Mouse (Mus musculus) cerebellum, postnatal 25 days (tissue): ENCODE data around the gene Gas2l1.

Experiments
- DNase-seq, 2 experiments: peaks; one replicate each; pipeline ENCODE4 v3.0.0; 2021; ENCODE audit warnings: mixed read lengths in 2 of 2

Gas2l1 gene

DNA sequence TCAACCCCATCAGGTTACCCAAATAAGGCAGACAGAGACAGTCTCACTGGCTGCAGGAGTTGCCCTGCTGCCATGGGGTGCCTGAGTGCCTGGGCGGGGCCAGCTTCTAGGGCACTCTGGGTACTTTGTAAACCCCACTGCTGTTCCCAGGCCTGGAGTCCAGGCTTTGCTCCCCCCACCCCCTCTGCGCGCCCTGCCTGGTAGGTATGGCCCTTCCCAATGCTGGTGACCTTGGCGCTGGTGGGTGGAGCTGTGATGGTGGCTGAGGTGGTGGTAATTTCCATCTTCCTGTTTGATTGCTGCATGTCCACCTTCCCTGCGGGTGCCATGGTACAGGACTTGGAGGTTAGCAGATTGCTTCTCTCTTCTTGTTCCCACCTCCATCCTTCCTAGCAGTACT, 24.5 kb downstream of the Gas2l1 start:
- no peak for DNase-seq

DNA sequence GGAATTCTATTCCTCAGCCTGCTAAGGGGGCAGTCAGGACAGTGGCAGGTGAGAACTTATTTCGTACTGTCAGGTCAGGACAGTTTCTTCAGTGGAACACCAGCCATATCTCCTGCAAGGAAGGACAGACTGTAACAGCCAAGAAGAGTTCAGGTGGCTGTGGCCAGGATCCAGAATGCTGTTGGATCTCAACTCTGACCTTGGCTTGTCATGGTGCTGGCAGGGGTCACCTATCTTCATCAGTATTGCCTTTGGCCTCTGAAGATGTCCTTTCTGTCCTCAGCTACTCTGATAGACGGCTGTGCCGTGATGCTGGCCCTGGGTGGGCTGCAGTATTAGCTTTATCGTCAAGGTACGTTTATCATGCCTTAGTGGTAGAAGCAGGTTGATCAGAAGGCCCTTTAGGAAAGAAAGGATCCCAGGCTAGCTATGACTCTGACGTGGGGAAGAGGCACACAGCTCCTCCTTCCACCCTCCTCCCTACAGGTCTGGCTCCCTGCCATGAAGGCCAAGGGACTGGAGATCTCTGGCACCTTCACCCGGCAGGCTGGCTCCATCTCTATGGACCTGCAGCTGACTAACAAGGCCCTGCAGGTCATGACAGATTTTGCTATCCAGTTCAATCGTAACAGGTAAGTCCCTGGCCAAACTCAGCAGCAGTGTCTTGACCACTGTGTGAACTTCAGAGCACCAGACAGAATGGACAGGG, 27.8 kb downstream of the Gas2l1 start:
- DNase-seq, result peak; percentile 80 to 90

- peak in 1 of 2 experiments; percentile 58 for DNase-seq
Observed at GRCm38 (mm10) chr11:5035421-5035820, 29.7 kb downstream of the Gas2l1 start.

- peak; percentile 78 to 88 for DNase-seq
Observed at GRCm38 (mm10) chr11:5033136-5033535, 32.0 kb downstream of the Gas2l1 start.

DNA sequence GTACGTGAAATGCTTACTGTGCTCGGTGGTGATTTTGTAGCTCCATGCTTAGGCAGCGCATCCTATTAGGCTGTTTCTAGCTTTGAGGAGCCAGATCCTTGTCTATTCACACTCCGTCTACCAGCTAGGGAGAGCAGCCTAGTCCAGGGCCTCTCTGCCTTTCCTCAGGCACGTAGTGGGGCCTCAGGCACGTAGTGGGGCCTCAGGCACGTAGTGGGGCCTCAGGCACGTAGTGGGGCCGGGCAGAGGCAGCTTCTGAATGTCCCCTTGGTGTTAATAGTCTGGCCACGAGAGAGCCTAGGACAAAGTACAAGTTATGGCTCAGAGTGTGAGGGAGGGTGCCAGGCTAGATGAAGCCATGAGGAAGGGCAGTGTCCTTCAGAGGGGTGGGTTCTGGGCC, 32.4 kb downstream of the Gas2l1 start:
- no peak for DNase-seq

DNA sequence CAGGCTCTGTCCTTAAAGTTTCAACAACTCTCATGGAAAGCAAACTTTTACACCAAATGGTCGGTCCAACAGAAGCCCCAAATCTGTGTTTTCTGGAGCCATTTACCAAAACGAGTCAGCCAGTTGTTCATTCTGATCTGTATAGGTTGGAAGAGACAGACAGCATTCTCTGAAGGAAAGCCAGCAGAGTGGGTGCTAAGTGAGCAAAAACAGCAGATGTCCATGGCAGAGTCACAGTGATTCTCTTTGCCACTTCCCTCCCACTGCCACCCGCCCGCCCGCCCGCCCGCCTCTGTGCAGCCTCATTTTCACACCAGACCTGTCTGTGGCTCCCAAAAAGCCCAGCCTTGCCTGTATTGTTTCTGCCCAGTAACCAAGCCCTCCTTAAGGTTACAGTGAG, 36.9 kb downstream of the Gas2l1 start:
- DNase-seq, result no peak

- DNase-seq, result no peak
Observed at GRCm38 (mm10) chr11:5025108-5025507, 40.0 kb downstream of the Gas2l1 start.

GRCm38 (mm10) chr11:5017506-5017905, 47.6 kb downstream of the Gas2l1 start:
- DNase-seq, result peak in 1 of 2 experiments; percentile 44

GRCm38 (mm10) chr11:5016286-5016685, 48.8 kb downstream of the Gas2l1 start:
- no peak for DNase-seq

DNA sequence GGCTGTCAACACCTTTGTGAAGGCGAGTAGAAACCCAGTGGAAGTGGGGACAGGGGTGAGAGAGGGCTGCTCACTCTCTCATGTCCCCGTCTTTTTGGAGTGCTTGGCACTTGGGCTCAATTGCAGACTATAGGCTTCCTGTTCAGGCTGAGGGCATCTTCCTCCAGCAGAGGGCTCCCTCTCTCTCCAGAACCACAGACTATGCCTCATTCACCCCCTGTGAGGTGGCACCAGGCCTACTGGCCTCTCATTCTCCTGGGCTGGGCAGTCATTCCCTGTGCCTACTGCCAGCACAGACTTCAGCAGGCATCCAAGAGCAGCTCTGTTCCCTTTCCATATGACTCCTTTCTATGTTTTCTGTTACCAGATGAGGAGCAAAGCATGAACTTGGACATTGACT, 49.4 kb downstream of the Gas2l1 start:
- peak; percentile 94 to 96 for DNase-seq

GRCm38 (mm10) chr11:5012213-5012715, 52.9 kb downstream of the Gas2l1 start:
- no peak for DNase-seq

- no peak for DNase-seq
Observed at GRCm38 (mm10) chr11:5011480-5011879, 53.6 kb downstream of the Gas2l1 start.

DNA sequence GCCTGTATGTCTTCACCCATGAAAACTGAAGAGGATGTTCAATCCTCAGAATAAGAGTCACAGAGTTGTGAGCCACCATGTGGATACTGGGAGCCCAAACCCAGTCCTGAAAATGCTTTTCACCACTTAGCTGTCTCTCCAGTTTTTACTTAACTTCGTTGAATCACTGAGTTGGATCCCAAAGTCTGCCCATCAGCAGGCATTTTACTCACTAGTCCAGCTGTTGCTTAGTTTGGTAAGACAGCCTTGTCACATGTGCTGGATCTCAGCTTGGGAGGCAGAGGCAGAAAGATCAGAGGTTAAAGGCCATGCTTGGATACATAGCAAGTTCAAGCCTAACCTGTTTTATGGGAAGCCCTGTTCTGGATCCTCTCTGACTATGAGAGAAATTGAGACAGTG, 54.9 kb downstream of the Gas2l1 start:
- no peak for DNase-seq

DNA sequence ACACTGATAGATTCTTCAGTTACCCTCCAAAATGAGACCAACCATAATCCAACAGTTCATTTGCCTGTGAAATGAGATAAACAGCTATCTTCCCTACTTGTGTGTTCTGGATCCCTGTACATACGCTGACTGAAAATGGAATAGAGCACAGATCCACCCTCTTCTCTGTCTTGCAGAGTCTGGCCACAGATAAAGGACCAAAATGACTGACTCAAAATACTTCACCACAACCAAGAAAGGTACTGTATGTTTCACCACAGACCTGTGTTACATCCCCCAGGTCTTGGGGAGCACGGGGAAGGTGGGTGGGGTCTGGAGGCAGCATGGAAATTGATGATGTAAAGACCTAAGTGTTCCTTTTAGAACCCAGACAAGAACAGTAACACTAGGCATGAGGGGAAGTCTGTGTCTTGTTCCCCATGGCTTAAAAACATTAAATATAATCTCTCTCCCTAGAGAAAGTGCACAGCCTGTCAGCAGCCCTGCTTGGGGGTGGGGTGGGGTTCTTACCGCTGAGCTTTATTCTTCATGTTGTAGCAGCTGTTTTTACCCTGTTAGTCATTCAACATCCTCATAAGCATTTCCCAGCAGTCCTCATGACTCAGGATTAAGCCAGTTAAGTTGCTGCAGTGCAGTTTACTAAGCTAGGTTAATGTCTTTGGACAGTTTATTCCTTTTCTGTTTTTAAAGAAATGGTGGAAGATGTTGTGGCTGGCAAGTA, 55.6 kb downstream of the Gas2l1 start:
- no peak for DNase-seq

GRCm38 (mm10) chr11:5008867-5009266, 56.3 kb downstream of the Gas2l1 start:
- no peak for DNase-seq

DNA sequence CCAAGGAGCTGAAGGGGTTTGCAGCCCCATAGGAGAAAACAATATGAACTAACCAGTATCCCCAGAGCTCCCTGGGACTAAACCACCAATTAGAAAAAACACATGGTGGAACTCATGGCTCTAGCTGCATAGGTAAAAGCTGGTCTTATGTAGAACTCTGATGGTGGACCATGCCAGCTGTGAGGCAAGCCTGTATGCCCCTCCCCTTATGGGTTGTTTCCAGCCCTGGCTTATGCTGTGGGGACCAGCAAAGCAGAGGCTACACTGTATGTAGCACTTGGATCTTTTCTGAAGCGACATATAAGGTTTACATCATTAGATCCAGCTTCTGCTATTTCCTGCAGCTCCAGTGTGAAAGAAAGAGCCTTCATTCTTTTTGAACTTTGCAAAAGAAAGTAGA, 57.9 kb downstream of the Gas2l1 start:
- DNase-seq, result no peak

GRCm38 (mm10) chr11:5005528-5005927, 59.6 kb downstream of the Gas2l1 start:
- DNase-seq, result no peak
